Mouse (Mus musculus) stomach, postnatal 0 days (tissue): Measurements from ENCODE around the gene Cpne6.

Experiments used
- CTCF ChIP-seq: IDR thresholded peaks from 2 replicates; pipeline ENCODE4 v1.5.1; 2016; ENCODE audit warnings: antibody characterized with exemption, low read depth, mild to moderate bottlenecking, moderate library complexity
- EP300 ChIP-seq: optimal IDR thresholded peaks from 2 replicates; pipeline ENCODE3; 2016; ENCODE audit warnings: antibody characterized with exemption

DNA sequence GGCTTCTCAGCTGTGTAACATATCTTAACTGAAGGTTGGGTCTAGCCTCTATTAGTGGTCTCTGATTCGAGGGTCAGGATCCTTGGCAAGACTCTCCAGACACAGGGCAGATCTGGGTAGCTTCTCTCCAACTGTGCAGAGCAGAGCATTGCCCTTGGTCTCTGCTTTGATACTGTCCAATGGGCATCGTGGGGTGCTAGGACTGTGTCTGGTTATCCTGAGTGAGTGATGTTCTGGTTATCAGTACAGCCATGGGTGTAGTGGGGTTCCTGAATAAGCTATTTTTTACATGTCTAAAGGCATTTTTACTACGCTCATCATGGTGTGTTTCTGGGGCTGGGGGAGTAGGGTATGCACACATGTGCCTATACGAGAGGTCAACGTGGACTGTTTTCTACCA is 32.4 kb upstream of the Cpne6 start:
- TF ChIP-seq EP300 (no peak), CTCF (no peak)
